Mouse (Mus musculus) limb, embryonic 14.5 days (tissue): ENCODE results near the gene Tmem145. TPM values are rescaled to one million over a fixed set of nuclear protein-coding genes. Genes with fewer than 3 reads are reported as not detected.

ENCODE experiments used
- ATAC-seq: fragments of 200-750 bp; cut with Nextera tagmentation; 2 replicates; pipeline ENCODE4 v1.8.0; 2017; ENCODE audit warnings: low read depth, moderate number of reproducible peaks, moderate TSS enrichment; ENCODE audit not compliant: low FRiP score
- DNase-seq: peaks from one replicate; pipeline ENCODE4 v3.0.0-alpha.2; 2015; ENCODE audit warnings: low spot score
- H3K27ac ChIP-seq: fragments of 300-500 bp; sonication (generic); replicated peaks from 2 replicates; pipeline ENCODE4 v1.5.1; 2014; ENCODE audit warnings: low read depth, mild to moderate bottlenecking, low read length, moderate library complexity, mixed read lengths
- H3K27me3 ChIP-seq: fragments of 300-500 bp; sonication (generic); 2 replicates; pipeline ENCODE4 v1.6.1; 2014; ENCODE audit warnings: low read length, mixed read lengths; ENCODE audit not compliant: control insufficient read depth, insufficient read depth
- H3K36me3 ChIP-seq: fragments of 300-500 bp; sonication (generic); 2 replicates; pipeline ENCODE4 v1.6.1; 2014; ENCODE audit warnings: mild to moderate bottlenecking, low read length, moderate library complexity, mixed read lengths; ENCODE audit not compliant: control insufficient read depth, insufficient read depth
- H3K4me1 ChIP-seq: fragments of 300-500 bp; sonication (generic); 2 replicates; pipeline ENCODE4 v1.6.1; 2014; ENCODE audit warnings: antibody characterized with exemption, low read length, mixed read lengths; ENCODE audit not compliant: control insufficient read depth, insufficient read depth
- H3K4me2 ChIP-seq: fragments of 300-500 bp; sonication (generic); replicated peaks from 2 replicates; pipeline ENCODE4 v1.6.1; 2014; ENCODE audit warnings: low read depth, mild to moderate bottlenecking, low read length, moderate library complexity; ENCODE audit not compliant: severe bottlenecking
- H3K4me3 ChIP-seq: fragments of 300-500 bp; sonication (generic); replicated peaks from 2 replicates; pipeline ENCODE4 v1.5.1; 2014; ENCODE audit warnings: low read length
- H3K9ac ChIP-seq: fragments of 300-500 bp; sonication (generic); 2 replicates; pipeline ENCODE4 v1.6.1; 2014; ENCODE audit warnings: mild to moderate bottlenecking, low read depth, low read length, moderate library complexity; ENCODE audit not compliant: severe bottlenecking
- H3K9me3 ChIP-seq: fragments of 300-500 bp; sonication (generic); 2 replicates; pipeline ENCODE4 v1.6.1; 2016; ENCODE audit warnings: low read length; ENCODE audit not compliant: control insufficient read depth
- POLR2A ChIP-seq: fragments of 200-500 bp; IDR thresholded peaks from 2 replicates; pipeline ENCODE4 v1.8.0; 2012; ENCODE audit warnings: inconsistent platforms, mild to moderate bottlenecking, moderate library complexity, borderline replicate concordance; ENCODE audit not compliant: insufficient read depth, insufficient read length; ENCODE audit errors: extremely low read depth
- WGBS: fragments of 180-500 bp; shearing (Covaris S2); extraction: QIAGEN DNeasy Blood & Tissue Kit; methylation state at CpG from one replicate; pipeline ENCODE4 v1.1.7; 2014; 5-methylcytosine and 5-hydroxymethylcytosine counted together
- polyA plus RNA-seq, 2 experiments: library from polyadenylated mRNA; depleted of rRNA in 1 of 2; stranded (reverse) in 1 of 2; unstranded in 1 of 2; fragments of >200 nt; fragmentation: Nextera tagmentation in 1 of 2; extraction: Ambion mirVana in 1 of 2; gene quantifications; 2 replicates each; pipeline versions ENCODE4 v1.2.1 to v1.2.3; 2012 to 2014

Gene Tmem145
- polyA plus RNA-seq, 2 experiments, result 0.80 to 4.4 TPM

GRCm38 (mm10) chr7:25326233-25326632 lies 20.3 kb downstream of the Tmem145 start:
- no peaks in the 10 kb centered on the region for H3K27me3 ChIP-seq
- no peak for TF ChIP-seq POLR2A
- no peak overlapping the region for H3K9ac ChIP-seq
- WGBS, result 84% methylated on average over 8 of the region's 8 CpGs
- no peak overlapping the region for H3K4me3 ChIP-seq
- H3K9me3 ChIP-seq, result no peaks in the 10 kb centered on the region
- H3K36me3 ChIP-seq, result peaks cover 35% of the 10 kb centered on the region
- no peak for ATAC-seq
- H3K27ac ChIP-seq, result no peak overlapping the region
- H3K4me2 ChIP-seq, result no peak overlapping the region
- H3K4me1 ChIP-seq, result peaks cover 8% of the 10 kb centered on the region
- DNase-seq, result no peak

GRCm38 (mm10) chr7:25333596-25334307 lies 27.8 kb downstream of the Tmem145 start:
- no peak overlapping the region for H3K9ac ChIP-seq
- H3K9me3 ChIP-seq, result no peaks in the 10 kb centered on the region
- no peaks in the 10 kb centered on the region for H3K27me3 ChIP-seq
- H3K36me3 ChIP-seq, result peaks cover 65% of the 10 kb centered on the region
- no peak overlapping the region for H3K4me3 ChIP-seq
- no peak overlapping the region for H3K27ac ChIP-seq
- TF ChIP-seq POLR2A, result no peak
- H3K4me1 ChIP-seq, result no peaks in the 10 kb centered on the region
- ATAC-seq (peak; percentile 49; the same call in 1 of the 2 replicates), DNase-seq (peak; percentile 86)
- 42% methylated on average over 16 of the region's 16 CpGs for WGBS
- H3K4me2 ChIP-seq, result no peak overlapping the region

- Histone ChIP-seq H3K4me1 (no peaks in the 10 kb centered on the region), H3K36me3 (peaks cover 69% of the 10 kb centered on the region), H3K27me3 (no peaks in the 10 kb centered on the region), H3K4me2 (no peak overlapping the region), H3K4me3 (no peak overlapping the region), H3K27ac (no peak overlapping the region), H3K9me3 (no peaks in the 10 kb centered on the region), H3K9ac (no peak overlapping the region)
- DNase-seq, result no peak
- ATAC-seq, result no peak
- TF ChIP-seq POLR2A, result no peak
- WGBS, result 83% methylated on average over 12 of the region's 12 CpGs
Observed at GRCm38 (mm10) chr7:25334472-25334871, 28.6 kb downstream of the Tmem145 start.

GRCm38 (mm10) chr7:25339329-25339728 lies 33.4 kb downstream of the Tmem145 start:
- ATAC-seq (no peak), DNase-seq (no peak)
- Histone ChIP-seq H3K4me2 (no peak overlapping the region), H3K36me3 (peaks cover 84% of the 10 kb centered on the region), H3K9me3 (no peaks in the 10 kb centered on the region), H3K4me3 (no peak overlapping the region), H3K27me3 (no peaks in the 10 kb centered on the region), H3K27ac (no peak overlapping the region), H3K4me1 (no peaks in the 10 kb centered on the region), H3K9ac (no peak overlapping the region)
- 89% methylated on average over 9 of the region's 9 CpGs for WGBS
- TF ChIP-seq POLR2A, result no peak

- Histone ChIP-seq H3K9ac (no peak overlapping the region), H3K27me3 (no peaks in the 10 kb centered on the region), H3K4me1 (no peaks in the 10 kb centered on the region), H3K9me3 (no peaks in the 10 kb centered on the region), H3K27ac (no peak overlapping the region), H3K4me2 (no peak overlapping the region), H3K4me3 (no peak overlapping the region), H3K36me3 (peaks cover 82% of the 10 kb centered on the region)
- ATAC-seq, result no peak
- no peak for DNase-seq
- WGBS, result 80% methylated on average over 19 of the region's 20 CpGs
- no peak for TF ChIP-seq POLR2A
Observed at GRCm38 (mm10) chr7:25341000-25341784, 35.3 kb downstream of the Tmem145 start.
